Mouse (Mus musculus) kidney, embryonic 14.5 days (tissue): ENCODE measurements around the gene Snrnp48. TPM values are rescaled to one million over a fixed set of nuclear protein-coding genes. Genes with fewer than 3 reads are reported as not detected.

Experiments
- ATAC-seq: fragments of 200-750 bp; cut with Nextera tagmentation; 2 replicates; pipeline ENCODE4 v1.8.0; 2017; ENCODE audit warnings: moderate number of reproducible peaks, mild to moderate bottlenecking, moderate TSS enrichment, moderate library complexity; ENCODE audit not compliant: low FRiP score, low TSS enrichment
- H3K27ac ChIP-seq: fragments of 300-500 bp; sonication (generic); 2 replicates; pipeline ENCODE4 v1.5.1; 2014; ENCODE audit warnings: low read depth, mild to moderate bottlenecking, low read length, moderate library complexity, mixed read lengths
- H3K27me3 ChIP-seq: fragments of 300-500 bp; sonication (generic); 2 replicates; pipeline ENCODE4 v1.6.1; 2014; ENCODE audit warnings: mild to moderate bottlenecking, low read length; ENCODE audit not compliant: control insufficient read depth, insufficient read depth
- H3K36me3 ChIP-seq: fragments of 300-500 bp; sonication (generic); 2 replicates; pipeline ENCODE4 v1.6.1; 2014; ENCODE audit warnings: low read length, mixed read lengths; ENCODE audit not compliant: control insufficient read depth, insufficient read depth
- H3K4me1 ChIP-seq: fragments of 300-500 bp; sonication (generic); 2 replicates; pipeline ENCODE4 v1.6.1; 2014; ENCODE audit warnings: low read length, mixed read lengths; ENCODE audit not compliant: control insufficient read depth, insufficient read depth
- H3K4me2 ChIP-seq: fragments of 300-500 bp; sonication (generic); replicated peaks from 2 replicates; pipeline ENCODE4 v1.6.1; 2014; ENCODE audit warnings: low read depth, mild to moderate bottlenecking, low read length
- H3K4me3 ChIP-seq: fragments of 300-500 bp; sonication (generic); 2 replicates; pipeline ENCODE4 v1.5.1; 2014; ENCODE audit warnings: mild to moderate bottlenecking, low read length
- H3K9ac ChIP-seq: fragments of 300-500 bp; sonication (generic); 2 replicates; pipeline ENCODE4 v1.6.1; 2014; ENCODE audit warnings: low read depth, mild to moderate bottlenecking, low read length, moderate library complexity
- H3K9me3 ChIP-seq: fragments of 300-500 bp; sonication (generic); 2 replicates; pipeline ENCODE4 v1.6.1; 2016; ENCODE audit warnings: low read length; ENCODE audit not compliant: control insufficient read depth
- WGBS: fragments of 180-500 bp; shearing (Covaris S2); extraction: QIAGEN DNeasy Blood & Tissue Kit; methylation state at CpG from one replicate; pipeline ENCODE4 v1.1.7; 2014; 5-methylcytosine and 5-hydroxymethylcytosine counted together
- polyA plus RNA-seq: library from polyadenylated mRNA; unstranded; fragments of >200 nt; fragmentation: Nextera tagmentation; extraction: Ambion mirVana; gene quantifications from 2 replicates; pipeline ENCODE4 v1.2.1, GENCODE M21; 2014

The Snrnp48 gene
- polyA plus RNA-seq, 1 experiment from 2014 or later = 44.0 TPM

DNA sequence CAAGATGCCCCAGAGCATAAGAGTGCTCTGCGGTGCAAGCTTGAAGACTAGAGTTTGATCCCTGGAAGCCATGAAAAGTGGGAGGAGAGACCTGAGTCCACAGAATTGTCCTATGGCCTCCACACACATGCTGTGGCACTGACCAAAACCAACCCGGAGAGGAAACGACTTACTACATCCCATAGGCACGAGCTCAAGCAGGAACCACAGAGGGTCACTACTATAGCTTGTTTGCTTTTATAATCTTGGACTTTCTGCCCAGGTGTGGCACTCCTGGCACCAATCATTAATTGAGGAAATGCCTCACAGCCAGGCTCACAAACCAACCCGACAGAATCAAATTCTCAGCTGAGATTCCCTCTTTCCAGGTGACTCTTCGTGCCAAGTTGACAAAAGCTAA, 3.3 kb upstream of the Snrnp48 start:
- 79% methylated on average over 6 of the region's 6 CpGs for WGBS
- Histone ChIP-seq H3K36me3 (peaks cover 10% of the 10 kb centered on the region; the same call in 1 of the 2 replicates), H3K27me3 (no peaks in the 10 kb centered on the region), H3K4me1 (peaks cover 7% of the 10 kb centered on the region), H3K4me3 (no peak overlapping the region), H3K27ac (no peak overlapping the region), H3K9ac (no peak overlapping the region), H3K4me2 (no peak overlapping the region), H3K9me3 (peaks cover 10% of the 10 kb centered on the region)
- ATAC-seq = no peak

GRCm38 (mm10) chr13:38204171-38204570, 567 bp upstream of the Snrnp48 start:
- 61% methylated on average over 4 of the region's 4 CpGs for WGBS
- Histone ChIP-seq H3K36me3 (no peaks in the 10 kb centered on the region), H3K4me2 (peak overlapping the region; percentile 60), H3K9me3 (no peaks in the 10 kb centered on the region), H3K27me3 (no peaks in the 10 kb centered on the region), H3K9ac (no peak overlapping the region), H3K4me3 (peak overlapping the region; percentile 65), H3K4me1 (peaks cover 7% of the 10 kb centered on the region), H3K27ac (no peak overlapping the region)
- ATAC-seq = no peak

GRCm38 (mm10) chr13:38211122-38211521, 6.4 kb downstream of the Snrnp48 start:
- Histone ChIP-seq H3K4me1 (peaks cover under 1% of the 10 kb centered on the region; the same call in 1 of the 2 replicates), H3K4me3 (no peak overlapping the region), H3K9me3 (no peaks in the 10 kb centered on the region), H3K4me2 (no peak overlapping the region), H3K27ac (no peak overlapping the region), H3K9ac (no peak overlapping the region), H3K27me3 (no peaks in the 10 kb centered on the region), H3K36me3 (peaks cover 55% of the 10 kb centered on the region)
- no peak for ATAC-seq
- WGBS = 94% methylated on average over 5 of the region's 5 CpGs

DNA sequence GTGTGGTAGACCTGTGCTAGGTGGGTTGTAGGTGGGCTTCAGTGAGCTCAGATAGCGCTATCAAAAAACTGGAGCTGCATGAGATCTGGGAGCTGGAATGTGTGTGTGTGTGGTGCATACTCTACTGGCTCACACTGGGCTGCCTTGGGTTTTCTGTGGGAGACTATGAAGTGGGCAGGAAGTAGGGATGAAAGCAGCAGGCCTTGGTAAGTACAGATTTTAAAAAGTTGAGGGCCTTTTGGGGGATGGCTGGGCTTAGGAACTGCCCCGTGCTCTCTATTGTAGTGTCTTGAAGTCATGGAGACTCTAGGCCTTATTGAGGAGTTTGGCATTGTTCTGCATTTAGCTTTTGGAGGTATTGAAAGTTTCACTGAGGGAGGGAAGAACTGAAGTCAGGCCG, 13.9 kb downstream of the Snrnp48 start:
- no peak overlapping the region for H3K9ac ChIP-seq
- H3K27me3 ChIP-seq = no peaks in the 10 kb centered on the region
- H3K4me1 ChIP-seq = no peaks in the 10 kb centered on the region
- H3K9me3 ChIP-seq = no peaks in the 10 kb centered on the region
- WGBS = 98% methylated on average over 3 of the region's 3 CpGs
- peaks cover 88% of the 10 kb centered on the region for H3K36me3 ChIP-seq
- ATAC-seq = no peak
- no peak overlapping the region for H3K4me2 ChIP-seq
- no peak overlapping the region for H3K4me3 ChIP-seq
- H3K27ac ChIP-seq = no peak overlapping the region

GRCm38 (mm10) chr13:38220331-38220730, 15.6 kb downstream of the Snrnp48 start:
- Histone ChIP-seq H3K4me2 (no peak overlapping the region), H3K4me3 (no peak overlapping the region), H3K9me3 (no peaks in the 10 kb centered on the region), H3K4me1 (no peaks in the 10 kb centered on the region), H3K27ac (no peak overlapping the region), H3K27me3 (no peaks in the 10 kb centered on the region), H3K36me3 (peaks cover 92% of the 10 kb centered on the region), H3K9ac (no peak overlapping the region)
- 93% methylated on average over 6 of the region's 6 CpGs for WGBS
- no peak for ATAC-seq

DNA sequence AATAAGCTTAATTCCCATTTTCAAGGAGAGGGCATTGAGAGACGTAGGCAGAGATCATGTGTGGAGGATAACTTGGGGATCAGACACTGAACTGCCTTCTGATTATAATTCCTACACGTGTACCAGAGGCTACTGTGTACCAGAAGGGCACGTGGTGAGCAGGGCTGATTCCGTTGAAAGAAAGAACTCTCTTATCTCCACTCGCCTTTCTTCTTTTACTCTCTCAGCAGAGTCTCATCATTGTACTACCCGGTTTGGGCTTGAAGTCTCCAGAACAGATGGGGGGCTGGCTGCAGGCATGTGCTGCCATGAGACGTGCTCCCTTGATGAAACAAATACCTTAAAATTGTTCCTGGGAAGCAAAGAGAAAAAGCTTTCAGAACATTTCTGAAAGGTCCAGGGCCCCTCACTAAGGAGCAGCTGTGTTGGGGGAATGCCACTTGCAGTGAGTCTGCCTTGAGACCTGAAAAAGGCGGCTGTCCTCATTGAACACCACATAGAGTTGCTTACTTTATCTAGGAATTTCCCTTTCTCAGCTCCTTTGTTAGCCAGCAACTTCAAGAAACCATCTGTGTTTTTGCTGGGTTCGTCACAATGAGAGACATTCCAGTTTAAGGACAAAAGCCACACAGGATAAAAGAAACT, 25.6 kb downstream of the Snrnp48 start:
- no peak overlapping the region for H3K4me3 ChIP-seq
- 95% methylated on average over 9 of the region's 9 CpGs for WGBS
- H3K4me2 ChIP-seq = no peak overlapping the region
- no peak for ATAC-seq
- no peaks in the 10 kb centered on the region for H3K4me1 ChIP-seq
- H3K27ac ChIP-seq = no peak overlapping the region
- H3K27me3 ChIP-seq = no peaks in the 10 kb centered on the region
- H3K9me3 ChIP-seq = no peaks in the 10 kb centered on the region
- H3K9ac ChIP-seq = no peak overlapping the region
- peaks cover 31% of the 10 kb centered on the region for H3K36me3 ChIP-seq

DNA sequence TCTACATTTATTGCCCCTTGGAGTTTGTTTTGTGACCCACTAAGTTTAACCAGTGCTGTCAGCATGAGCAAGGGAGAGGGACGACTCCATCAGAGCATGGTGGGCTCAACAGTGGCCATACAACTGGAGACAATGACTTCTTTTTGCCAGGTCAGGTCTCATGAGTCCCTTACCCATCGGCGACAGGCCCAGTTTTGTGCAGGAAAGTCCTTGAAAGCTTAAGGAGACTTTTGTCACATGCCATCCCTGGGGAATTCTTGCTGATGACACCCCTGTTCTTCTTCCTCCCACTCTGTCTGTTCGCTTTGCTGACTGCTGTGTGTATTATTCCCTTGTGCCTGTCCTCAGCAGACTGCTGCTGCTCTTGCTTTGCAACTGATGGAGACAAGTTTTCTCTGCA, 27.7 kb downstream of the Snrnp48 start:
- Histone ChIP-seq H3K36me3 (peaks cover 18% of the 10 kb centered on the region), H3K4me3 (no peak overlapping the region), H3K9me3 (no peaks in the 10 kb centered on the region), H3K27ac (no peak overlapping the region), H3K4me1 (no peaks in the 10 kb centered on the region), H3K27me3 (no peaks in the 10 kb centered on the region), H3K4me2 (no peak overlapping the region), H3K9ac (no peak overlapping the region)
- ATAC-seq = no peak
- 82% methylated on average over 4 of the region's 4 CpGs for WGBS

DNA sequence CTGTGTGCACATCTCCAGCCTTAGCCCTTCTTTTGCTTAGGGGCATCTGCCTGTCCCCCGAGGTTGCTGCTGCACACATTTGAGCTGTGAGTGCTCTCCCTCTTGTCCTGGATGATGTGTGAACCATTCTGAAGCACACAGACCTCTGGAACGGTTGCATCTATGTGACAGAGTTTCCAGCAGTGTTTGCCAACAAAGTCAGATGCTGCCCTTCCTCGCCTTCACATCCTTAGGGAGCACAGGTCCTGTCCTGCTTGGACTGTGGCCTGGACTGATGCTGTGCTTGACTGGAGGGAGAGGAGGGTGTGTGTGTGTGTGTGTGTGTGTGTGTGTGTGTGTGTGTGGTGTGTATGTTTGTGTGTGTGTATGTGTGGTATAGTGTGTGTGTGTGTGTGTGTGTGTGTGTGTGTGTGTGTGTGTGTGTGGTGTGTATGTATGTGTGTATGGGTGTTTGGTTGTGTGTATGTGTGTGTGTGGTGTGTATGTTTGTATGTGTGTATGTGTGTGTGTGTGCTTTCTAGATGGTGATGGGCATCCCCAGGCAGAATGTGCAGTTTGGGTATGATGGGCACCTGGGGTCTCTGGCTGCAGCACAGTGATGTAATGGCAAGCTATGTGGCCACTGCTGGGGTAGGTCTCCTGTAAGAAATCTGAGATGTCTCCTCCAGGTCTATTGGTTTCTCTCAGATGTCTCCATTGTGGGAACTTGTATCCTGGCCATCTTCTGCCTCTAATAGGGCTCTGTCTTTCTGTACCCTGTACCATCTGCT, 28.3 kb downstream of the Snrnp48 start:
- Histone ChIP-seq H3K27me3 (no peaks in the 10 kb centered on the region), H3K36me3 (peaks cover 11% of the 10 kb centered on the region), H3K9me3 (no peaks in the 10 kb centered on the region), H3K4me3 (no peak overlapping the region), H3K9ac (no peak overlapping the region), H3K27ac (no peak overlapping the region), H3K4me1 (no peaks in the 10 kb centered on the region), H3K4me2 (no peak overlapping the region)
- ATAC-seq = no peak
- 80% methylated on average over 3 of the region's 3 CpGs for WGBS

- WGBS = 85% methylated on average over 5 of the region's 5 CpGs
- no peak for ATAC-seq
Measured at GRCm38 (mm10) chr13:38234651-38235050, 29.9 kb downstream of the Snrnp48 start.

More at GRCm38 (mm10) chr13:38234651-38235050, 29.9 kb downstream of the Snrnp48 start:
- H3K4me1 ChIP-seq = no peaks in the 10 kb centered on the region
- no peak overlapping the region for H3K4me3 ChIP-seq
- no peak overlapping the region for H3K4me2 ChIP-seq
- H3K9ac ChIP-seq = no peak overlapping the region
- no peaks in the 10 kb centered on the region for H3K9me3 ChIP-seq
- H3K36me3 ChIP-seq = no peaks in the 10 kb centered on the region
- H3K27ac ChIP-seq = no peak overlapping the region
- no peaks in the 10 kb centered on the region for H3K27me3 ChIP-seq
